18 mouse cellular contexts compared by ENCODE assay signal in the genomic region with DNA sequence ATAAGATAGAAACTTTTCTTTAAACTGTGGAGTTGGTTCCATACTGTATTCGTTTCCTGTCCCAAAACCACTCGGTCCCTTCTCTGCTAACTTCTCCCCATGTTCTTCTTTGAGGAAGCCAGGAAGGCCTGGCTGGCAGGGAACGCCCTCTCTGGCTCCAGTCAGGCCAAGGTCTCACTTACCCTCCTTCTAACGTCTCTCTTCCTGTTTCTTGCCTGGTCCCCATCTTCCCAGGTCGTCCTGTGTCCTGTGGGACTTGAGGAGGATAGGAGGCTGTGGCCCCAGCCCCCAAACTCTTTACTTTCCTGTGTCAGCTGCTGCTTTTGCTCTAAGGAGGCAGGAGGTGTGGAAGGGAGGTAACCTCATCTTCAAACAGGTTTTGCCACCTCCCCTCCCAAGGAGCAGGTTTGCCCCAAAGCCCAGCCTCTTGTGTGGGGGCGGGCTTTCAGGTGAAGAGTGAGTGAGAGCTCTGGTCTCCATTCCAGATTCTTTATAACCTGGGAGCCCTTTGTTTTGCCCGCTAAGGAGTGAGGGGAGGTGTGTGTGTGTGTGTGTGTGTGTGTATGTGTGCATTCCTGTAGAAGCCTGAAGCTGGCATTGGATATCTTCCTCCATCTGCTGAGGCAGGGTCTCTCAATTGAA. TPM values are rescaled to one million over a fixed set of nuclear protein-coding genes. Genes with fewer than 3 reads are reported as not detected.
DNase-seq lines count a peak whose midpoint lies in the region; ATAC-seq and TF ChIP-seq lines count a peak whose summit lies in the region.
"Had no signal": no experiment of that assay in that cellular context is flagged by ENCODE, and none has a peak within 500 bp of the region (broad histone marks: within the 10 kb centered on the region; RNA-seq: fewer than 3 reads in every experiment).

Gene Bnipl, minus strand, starts transcription at position 411 of the 642 bp plus-strand sequence.

- H3K9me3 ChIP-seq in intestine, embryonic 15.5 days = no peaks in the 10 kb centered on the region
- no peaks in the 10 kb centered on the region for H3K9me3 ChIP-seq in intestine, postnatal 0 days (ENCODE audit: control insufficient read depth)
- no peaks in the 10 kb centered on the region for H3K9me3 ChIP-seq in ES-Bruce4 (replicated peaks; ENCODE audit: control insufficient read depth, insufficient read depth, low read length, poor library complexity, severe bottlenecking)
- no peaks in the 10 kb centered on the region for H3K9me3 ChIP-seq in embryonic facial prominence, embryonic 11.5 days (replicated peaks; ENCODE audit: control insufficient read depth, low read length)
- no peaks in the 10 kb centered on the region for H3K9me3 ChIP-seq in lung, embryonic 15.5 days
- no peaks in the 10 kb centered on the region for H3K9me3 ChIP-seq in midbrain, postnatal 0 days (ENCODE audit: low read length)
- H3K9me3 ChIP-seq: forebrain, embryonic 10.5 days had no signal

- no peaks in the 10 kb centered on the region for H3K36me3 ChIP-seq in intestine, embryonic 15.5 days
- H3K36me3 ChIP-seq in intestine, postnatal 0 days (ENCODE audit: control insufficient read depth, insufficient read depth) = peaks cover 22% of the 10 kb centered on the region
- H3K36me3 ChIP-seq in ES-Bruce4 (ENCODE audit: control insufficient read depth, insufficient read depth, low read length, poor library complexity, severe bottlenecking) = peaks cover 15% of the 10 kb centered on the region
- no peaks in the 10 kb centered on the region; the same call in 1 of the 2 replicates for H3K36me3 ChIP-seq in embryonic facial prominence, embryonic 11.5 days (replicated peaks; ENCODE audit: control insufficient read depth, insufficient read depth, low read depth, low read length)
- peaks cover 14% of the 10 kb centered on the region for H3K36me3 ChIP-seq in lung, embryonic 15.5 days
- H3K36me3 ChIP-seq in midbrain, postnatal 0 days (ENCODE audit: insufficient read depth, low read length) = peaks cover 26% of the 10 kb centered on the region

- DNase-seq in embryonic facial prominence, embryonic 11.5 days (ENCODE audit: low spot score) = no peak
- DNase-seq in midbrain, postnatal 0 days (ENCODE audit: low spot score) = no peak
- DNase-seq in left cerebral cortex, adult 11 months (ENCODE audit: low spot score) = no peak
- no peak for DNase-seq in natural killer cell, adult 2 months (ENCODE audit: low spot score in 2 of 2)
- DNase-seq: adrenal gland, adult 2 months; layer of hippocampus, adult 9-11 months; liver had no signal

- no peak within 1 kb of the TSS for H3K27ac ChIP-seq in intestine, embryonic 15.5 days
- no peak within 1 kb of the TSS for H3K27ac ChIP-seq in intestine, postnatal 0 days (ENCODE audit: low read depth, low read length)
- H3K27ac ChIP-seq in ES-Bruce4 (ENCODE audit: insufficient read depth, low read length) = peak within 1 kb of the TSS; percentile 57; the same call in 1 of the 2 replicates
- H3K27ac ChIP-seq in embryonic facial prominence, embryonic 11.5 days (replicated peaks; ENCODE audit: low read depth, low read length) = no peak within 1 kb of the TSS
- peak within 1 kb of the TSS; percentile 63 for H3K27ac ChIP-seq in lung, embryonic 15.5 days
- H3K27ac ChIP-seq in midbrain, postnatal 0 days (ENCODE audit: low read depth, low read length) = no peak within 1 kb of the TSS
- H3K27ac ChIP-seq: forebrain, embryonic 10.5 days had no signal

- no peak for TF ChIP-seq EP300 in ES-Bruce4 (IDR thresholded peaks at IDR 0.05; ENCODE audit: insufficient read depth, low read depth, low read length)

- H3K4me1 ChIP-seq in intestine, embryonic 15.5 days (replicated peaks) = no peaks in the 10 kb centered on the region
- H3K4me1 ChIP-seq in intestine, postnatal 0 days (replicated peaks; ENCODE audit: control insufficient read depth, insufficient read depth, low read length) = no peaks in the 10 kb centered on the region
- no peaks in the 10 kb centered on the region for H3K4me1 ChIP-seq in ES-Bruce4 (ENCODE audit: control insufficient read depth, insufficient read depth, low read length)
- no peaks in the 10 kb centered on the region for H3K4me1 ChIP-seq in embryonic facial prominence, embryonic 11.5 days (ENCODE audit: control insufficient read depth, insufficient read depth, low read length)
- H3K4me1 ChIP-seq in lung, embryonic 15.5 days = 0 out of 2 replicates have a peak, but pooled peaks cover 13% of the 10 kb centered on the region
- H3K4me1 ChIP-seq in midbrain, postnatal 0 days (ENCODE audit: insufficient read depth, low read length) = no peaks in the 10 kb centered on the region
- H3K4me1 ChIP-seq: forebrain, embryonic 10.5 days had no signal

- TF ChIP-seq CTCF in intestine, postnatal 0 days (IDR thresholded peaks at IDR 0.05; ENCODE audit: low read depth) = no peak
- TF ChIP-seq CTCF in ES-Bruce4 (IDR thresholded peaks at IDR 0.05; ENCODE audit: low read depth, low read length) = no peak
- TF ChIP-seq CTCF in midbrain, postnatal 0 days (IDR thresholded peaks at IDR 0.05) = no peak

- ATAC-seq in intestine, embryonic 15.5 days = peak; percentile 53
- no peak for ATAC-seq in intestine, postnatal 0 days
- ATAC-seq in embryonic facial prominence, embryonic 11.5 days (replicated peaks; ENCODE audit: insufficient number of reproducible peaks, low FRiP score, low TSS enrichment, low read depth) = peak; percentile 62; the same call in 1 of the 2 replicates
- ATAC-seq in lung, embryonic 15.5 days (ENCODE audit: borderline replicate concordance, extremely low read depth, low FRiP score, low TSS enrichment) = peak; percentile 60
- no peak for ATAC-seq in midbrain, postnatal 0 days (ENCODE audit: low FRiP score)
- ATAC-seq: inflammation-experienced regulatory T-cells, adult 6 months had no signal

- no peak for TF ChIP-seq POLR2A in ES-Bruce4 (IDR thresholded peaks at IDR 0.05; ENCODE audit: insufficient read depth, low read length)

- H3K4me3 ChIP-seq in intestine, embryonic 15.5 days (replicated peaks) = no peak within 1 kb of the TSS
- no peak within 1 kb of the TSS for H3K4me3 ChIP-seq in intestine, postnatal 0 days (ENCODE audit: low read depth, low read length)
- H3K4me3 ChIP-seq in ES-Bruce4 (ENCODE audit: low read depth, low read length) = peak within 1 kb of the TSS; percentile 14; the same call in 1 of the 2 replicates
- H3K4me3 ChIP-seq in embryonic facial prominence, embryonic 11.5 days (ENCODE audit: low read depth, low read length) = no peak within 1 kb of the TSS
- H3K4me3 ChIP-seq in lung, embryonic 15.5 days = peak within 1 kb of the TSS; percentile 19; the same call in 1 of the 2 replicates
- no peak within 1 kb of the TSS for H3K4me3 ChIP-seq in midbrain, postnatal 0 days (ENCODE audit: low read depth, low read length)
- H3K4me3 ChIP-seq: forebrain, embryonic 10.5 days had no signal

- H3K4me2 ChIP-seq in intestine, embryonic 15.5 days (replicated peaks) = no peak within 1 kb of the TSS
- H3K4me2 ChIP-seq in intestine, postnatal 0 days (replicated peaks; ENCODE audit: low read depth) = no peak within 1 kb of the TSS
- H3K4me2 ChIP-seq in embryonic facial prominence, embryonic 11.5 days (ENCODE audit: low read depth, low read length) = no peak within 1 kb of the TSS
- peak within 1 kb of the TSS; percentile 33 for H3K4me2 ChIP-seq in lung, embryonic 15.5 days
- H3K4me2 ChIP-seq in midbrain, postnatal 0 days (ENCODE audit: low read depth, low read length, poor library complexity, severe bottlenecking) = no peak within 1 kb of the TSS

- 35% methylated on average over 7 of the region's 7 CpGs for WGBS in intestine, embryonic 15.5 days
- WGBS in intestine, postnatal 0 days = 39% methylated on average over 7 of the region's 7 CpGs
- WGBS in embryonic facial prominence, embryonic 11.5 days = 54% methylated on average over 7 of the region's 7 CpGs
- WGBS in lung, embryonic 15.5 days = 24% methylated on average over 7 of the region's 7 CpGs
- WGBS in midbrain, postnatal 0 days = 57% methylated on average over 7 of the region's 7 CpGs

- H3K9ac ChIP-seq in intestine, embryonic 15.5 days = no peak within 1 kb of the TSS
- H3K9ac ChIP-seq in intestine, postnatal 0 days (ENCODE audit: low read depth, low read length) = no peak within 1 kb of the TSS
- H3K9ac ChIP-seq in ES-Bruce4 (ENCODE audit: low read depth, poor library complexity, severe bottlenecking) = no peak within 1 kb of the TSS
- no peak within 1 kb of the TSS for H3K9ac ChIP-seq in embryonic facial prominence, embryonic 11.5 days (replicated peaks; ENCODE audit: low read length)
- no peak within 1 kb of the TSS for H3K9ac ChIP-seq in lung, embryonic 15.5 days
- no peak within 1 kb of the TSS for H3K9ac ChIP-seq in midbrain, postnatal 0 days (replicated peaks; ENCODE audit: low read length, poor library complexity, severe bottlenecking)

- no peaks in the 10 kb centered on the region for H3K27me3 ChIP-seq in intestine, embryonic 15.5 days (replicated peaks)
- H3K27me3 ChIP-seq in intestine, postnatal 0 days (replicated peaks; ENCODE audit: control insufficient read depth, insufficient read depth, low read length) = no peaks in the 10 kb centered on the region
- H3K27me3 ChIP-seq in ES-Bruce4 (ENCODE audit: control insufficient read depth, insufficient read depth, low read length, poor library complexity, severe bottlenecking) = no peaks in the 10 kb centered on the region
- H3K27me3 ChIP-seq in embryonic facial prominence, embryonic 11.5 days (ENCODE audit: control insufficient read depth, insufficient read depth, low read length) = no peaks in the 10 kb centered on the region
- H3K27me3 ChIP-seq in lung, embryonic 15.5 days = no peaks in the 10 kb centered on the region
- no peaks in the 10 kb centered on the region for H3K27me3 ChIP-seq in midbrain, postnatal 0 days (ENCODE audit: insufficient read depth, low read length)

RNA-seq across cellular contexts. Expression of gene Bnipl, which starts in this region (rescaled TPM):
- 0.36 and 0.56 TPM in 2 replicates for polyA plus RNA-seq in intestine, embryonic 15.5 days (2015; fragmentation: Nextera tagmentation; extraction: Ambion mirVana)
- not detected in 2 replicates for polyA plus RNA-seq in intestine, postnatal 0 days (2015; fragmentation: Nextera tagmentation; extraction: Ambion mirVana)
- polyA plus RNA-seq in ES-Bruce4 (2011; ENCODE audit: insufficient read depth, insufficient read length, low read depth, missing spikeins) = 4.1 and 4.8 TPM in 2 replicates
- polyA plus RNA-seq in embryonic facial prominence, embryonic 11.5 days (2014; fragmentation: Nextera tagmentation; extraction: Ambion mirVana) = 2.9 and 4.0 TPM in 2 replicates
- polyA plus RNA-seq in lung, embryonic 15.5 days (2015; fragmentation: Nextera tagmentation; extraction: Ambion mirVana) = 4.0 and 4.1 TPM in 2 replicates
- total RNA-seq in midbrain, postnatal 0 days (2014; rRNA removed) = not detected in 2 replicates
- polyA plus RNA-seq in midbrain, postnatal 0 days (2015; fragmentation: Nextera tagmentation; extraction: Ambion mirVana) = not detected in 2 replicates
- total RNA-seq: adrenal gland, adult 2 months; common myeloid progenitor, adult 5-6 weeks; heart, postnatal 25 days; megakaryocyte progenitor cell, adult 5-6 weeks; monocyte, adult 5-6 weeks; neutrophil, adult 5-6 weeks had no signal
- polyA plus RNA-seq: adrenal gland, adult 2 months had no signal

Comparison
In these comparisons a context has a peak if more than half of its experiments do, and no peak if none do; other contexts are left out.
1. Peak in ATAC-seq in intestine, embryonic 15.5 days; RNA of the gene not detected or under 1 TPM.
2. ATAC-seq: peak in embryonic facial prominence, embryonic 11.5 days (single experiment) and lung, embryonic 15.5 days (single experiment); none in intestine, postnatal 0 days (single experiment) and midbrain, postnatal 0 days (single experiment).
3. H3K27ac ChIP-seq: peak in ES-Bruce4 (single experiment) and lung, embryonic 15.5 days (single experiment); none in intestine, embryonic 15.5 days (single experiment), intestine, postnatal 0 days (single experiment), embryonic facial prominence, embryonic 11.5 days (single experiment) and midbrain, postnatal 0 days (single experiment).
4. H3K4me3 ChIP-seq: peak in ES-Bruce4 (single experiment) and lung, embryonic 15.5 days (single experiment); none in intestine, embryonic 15.5 days (single experiment), intestine, postnatal 0 days (single experiment), embryonic facial prominence, embryonic 11.5 days (single experiment) and midbrain, postnatal 0 days (single experiment).